10 mouse cellular contexts compared by ENCODE assay signal in the genomic region with DNA sequence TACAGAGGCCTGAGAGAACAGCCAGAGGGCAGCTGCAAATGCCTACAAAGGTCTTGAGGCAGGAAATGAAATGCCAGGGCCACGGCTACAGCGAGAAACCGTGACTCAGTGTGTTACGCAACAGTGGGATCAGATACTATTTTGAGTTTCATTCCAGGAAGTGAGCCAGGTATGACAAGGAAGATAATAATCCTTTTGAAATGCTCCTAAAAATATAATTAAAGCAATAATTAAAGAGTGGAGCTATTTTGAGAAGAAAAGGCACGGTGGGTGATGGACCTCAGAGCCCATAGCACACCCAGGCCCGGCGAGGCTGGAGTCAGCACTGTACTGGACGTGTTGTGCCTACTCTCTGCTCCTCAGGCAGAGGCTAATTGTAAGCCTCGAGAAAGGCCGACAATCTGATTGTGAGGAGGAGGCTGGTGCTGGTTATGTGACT. TPM values are rescaled to one million over a fixed set of nuclear protein-coding genes. Genes with fewer than 3 reads are reported as not detected.
DNase-seq lines count a peak whose midpoint lies in the region; ATAC-seq lines count a peak whose summit lies in the region.
"Had no signal": no experiment of that assay in that cellular context is flagged by ENCODE, and none has a peak within 500 bp of the region (broad histone marks: within the 10 kb centered on the region; RNA-seq: fewer than 3 reads in every experiment).

No protein-coding gene starts in this region.

- 0 out of 2 replicates have a peak, but pooled peaks have one; percentile 33 for ATAC-seq in erythroid progenitor cell, adult 5-6 weeks (replicated peaks; ENCODE audit: low FRiP score, poor library complexity, severe bottlenecking)
- ATAC-seq in CD4-positive, CD25-positive, alpha-beta regulatory T cell, adult 4 months, result no peak

- WGBS in midbrain, embryonic 10.5 days, result 82% methylated on average over 10 of the region's 10 CpGs

- no peak overlapping the region for H3K27ac ChIP-seq in midbrain, embryonic 10.5 days (replicated peaks)
- H3K27ac ChIP-seq: hindbrain, embryonic 15.5 days had no signal

- H3K4me1 ChIP-seq in midbrain, embryonic 10.5 days, result peaks cover 25% of the 10 kb centered on the region
- H3K4me1 ChIP-seq: hindbrain, embryonic 15.5 days had no signal

- no peaks in the 10 kb centered on the region for H3K27me3 ChIP-seq in midbrain, embryonic 10.5 days (ENCODE audit: low read depth, poor library complexity, severe bottlenecking)
- H3K27me3 ChIP-seq: CH12.LX; hindbrain, embryonic 15.5 days had no signal

- H3K9me3 ChIP-seq in midbrain, embryonic 10.5 days (replicated peaks), result no peaks in the 10 kb centered on the region
- H3K9me3 ChIP-seq: hindbrain, embryonic 15.5 days had no signal

- H3K4me3 ChIP-seq in midbrain, embryonic 10.5 days, result no peak overlapping the region
- H3K4me3 ChIP-seq: hindbrain, embryonic 15.5 days had no signal

- peaks cover 6% of the 10 kb centered on the region; the same call in 1 of the 2 replicates for H3K36me3 ChIP-seq in midbrain, embryonic 10.5 days

- DNase-seq in frontal cortex, postnatal 36 days (ENCODE audit: low spot score in 2 of 2), result peak; percentile 47 to 49
- no peak for DNase-seq in frontal cortex, postnatal 14 days (ENCODE audit: low spot score in 2 of 2)
- peak; percentile 79 for DNase-seq in adipocyte (ENCODE audit: low spot score)
- peak; percentile 60 for DNase-seq in kidney, adult 18-20 months
- peak; percentile 89 for DNase-seq in lung, postnatal 36 days
- no peak for DNase-seq in midbrain, embryonic 10.5 days (ENCODE audit: low spot score)

RNA-seq across cellular contexts. Expression of gene Auh, which starts 37.4 kb away (rescaled TPM):
- 21.4 and 40.7 TPM in 2 replicates for total RNA-seq in erythroid progenitor cell, adult 5-6 weeks (2015; ENCODE audit: low replicate concordance)
- 35.3 and 51.2 TPM in 2 replicates for total RNA-seq in erythroid progenitor cell, adult 5-6 weeks (2017; ENCODE audit: low replicate concordance)
- 35.2 and 35.8 TPM in 2 replicates for polyA plus RNA-seq in midbrain, embryonic 10.5 days (2016; fragmentation: Nextera tagmentation; extraction: Ambion mirVana)
- polyA plus RNA-seq in CD4-positive, CD25-positive, alpha-beta regulatory T cell, adult 4 months (2017; shearing (Covaris generic)), result 10 to 100 TPM; 32.7 to 47.4 TPM

Comparison
In these comparisons a context has a peak if more than half of its experiments do, and no peak if none do; other contexts are left out.
1. DNase-seq: peak in frontal cortex, postnatal 36 days (2 of 2), adipocyte (single experiment), kidney, adult 18-20 months (single experiment) and lung, postnatal 36 days (single experiment); none in frontal cortex, postnatal 14 days (0 of 2) and midbrain, embryonic 10.5 days (single experiment).